Mouse (Mus musculus) kidney, embryonic 15.5 days (tissue): Measurements from ENCODE around the gene Rnf20. TPM values are rescaled to one million over a fixed set of nuclear protein-coding genes. Genes with fewer than 3 reads are reported as not detected.

Experiments used
- ATAC-seq: fragments of 200-750 bp; cut with Nextera tagmentation; replicated peaks from 2 replicates; pipeline ENCODE4 v1.8.0; 2017; ENCODE audit warnings: moderate TSS enrichment; ENCODE audit not compliant: low FRiP score
- H3K27ac ChIP-seq: fragments of 300-500 bp; sonication (generic); 2 replicates; pipeline ENCODE4 v1.5.1; 2015; ENCODE audit warnings: mild to moderate bottlenecking, inconsistent platforms
- H3K27me3 ChIP-seq: fragments of 300-500 bp; sonication (generic); 2 replicates; pipeline ENCODE4 v1.6.1; 2015; ENCODE audit warnings: inconsistent platforms
- H3K36me3 ChIP-seq: fragments of 300-500 bp; sonication (generic); 2 replicates; pipeline ENCODE4 v1.6.1; 2015; ENCODE audit warnings: inconsistent platforms
- H3K4me1 ChIP-seq: fragments of 300-500 bp; sonication (generic); 2 replicates; pipeline ENCODE4 v1.6.1; 2015; ENCODE audit warnings: inconsistent platforms
- H3K4me2 ChIP-seq: fragments of 300-500 bp; sonication (generic); 2 replicates; pipeline ENCODE4 v1.6.1; 2015; ENCODE audit warnings: moderate library complexity, mild to moderate bottlenecking, inconsistent platforms
- H3K4me3 ChIP-seq: fragments of 300-500 bp; sonication (generic); replicated peaks from 2 replicates; pipeline ENCODE4 v1.5.1; 2015; ENCODE audit warnings: mild to moderate bottlenecking, inconsistent platforms
- H3K9ac ChIP-seq: fragments of 300-500 bp; sonication (generic); 2 replicates; pipeline ENCODE4 v1.6.1; 2015; ENCODE audit warnings: mild to moderate bottlenecking, inconsistent platforms
- H3K9me3 ChIP-seq: fragments of 300-500 bp; sonication (generic); replicated peaks from 2 replicates; pipeline ENCODE4 v1.6.1; 2016; ENCODE audit warnings: inconsistent platforms
- WGBS: fragments of 180-500 bp; shearing (Covaris S2); methylation state at CpG from one replicate; pipeline ENCODE4 v1.1.7; 2015; ENCODE audit warnings: mixed read lengths; 5-methylcytosine and 5-hydroxymethylcytosine counted together
- polyA plus RNA-seq: library from polyadenylated mRNA; unstranded; fragments of >200 nt; fragmentation: Nextera tagmentation; extraction: Ambion mirVana; gene quantifications from 2 replicates; pipeline ENCODE4 v1.2.1, GENCODE M21; 2015

The Rnf20 gene
- polyA plus RNA-seq, result 44.2 and 45.1 TPM in 2 replicates

GRCm38 (mm10) chr4:49631319-49632138, at the start of gene Rnf20:
Gene Rnf20 (plus strand): TSS chr4:49632006.
- no peaks in the 10 kb centered on the region for H3K27me3 ChIP-seq

GRCm38 (mm10) chr4:49583965-49584831, 47.6 kb upstream of the Rnf20 start:
- Histone ChIP-seq H3K4me1 (peaks cover 23% of the 10 kb centered on the region), H3K27ac (peak overlapping the region; percentile 67), H3K9me3 (no peaks in the 10 kb centered on the region), H3K4me2 (peak overlapping the region; percentile 21; the same call in 1 of the 2 replicates), H3K9ac (no peak overlapping the region), H3K4me3 (no peak overlapping the region), H3K36me3 (peaks cover 10% of the 10 kb centered on the region; the same call in 1 of the 2 replicates), H3K27me3 (no peaks in the 10 kb centered on the region)
- peak; percentile 57 for ATAC-seq
- WGBS, result 39% methylated on average over 14 of the region's 14 CpGs

More at GRCm38 (mm10) chr4:49631319-49632138, at the start of gene Rnf20:
- ATAC-seq, result peak; percentile 98
- Histone ChIP-seq H3K4me1 (peaks cover 11% of the 10 kb centered on the region; the same call in 1 of the 2 replicates), H3K4me3 (peak within 1 kb of the TSS; percentile 93), H3K9ac (peak within 1 kb of the TSS; percentile 87), H3K4me2 (peak within 1 kb of the TSS; percentile 81), H3K9me3 (no peaks in the 10 kb centered on the region), H3K36me3 (peaks cover 31% of the 10 kb centered on the region), H3K27ac (peak within 1 kb of the TSS; percentile 97)
- 4% methylated on average over 37 of the region's 37 CpGs for WGBS

GRCm38 (mm10) chr4:49585524-49586101, 46.2 kb upstream of the Rnf20 start:
- WGBS, result 77% methylated on average over 7 of the region's 7 CpGs
- no peaks in the 10 kb centered on the region for H3K9me3 ChIP-seq
- no peak for ATAC-seq
- no peak overlapping the region for H3K9ac ChIP-seq
- peaks cover 23% of the 10 kb centered on the region for H3K4me1 ChIP-seq
- H3K4me2 ChIP-seq, result no peak overlapping the region
- H3K36me3 ChIP-seq, result peaks cover 10% of the 10 kb centered on the region; the same call in 1 of the 2 replicates
- H3K27ac ChIP-seq, result no peak overlapping the region
- no peak overlapping the region for H3K4me3 ChIP-seq
- H3K27me3 ChIP-seq, result no peaks in the 10 kb centered on the region

DNA sequence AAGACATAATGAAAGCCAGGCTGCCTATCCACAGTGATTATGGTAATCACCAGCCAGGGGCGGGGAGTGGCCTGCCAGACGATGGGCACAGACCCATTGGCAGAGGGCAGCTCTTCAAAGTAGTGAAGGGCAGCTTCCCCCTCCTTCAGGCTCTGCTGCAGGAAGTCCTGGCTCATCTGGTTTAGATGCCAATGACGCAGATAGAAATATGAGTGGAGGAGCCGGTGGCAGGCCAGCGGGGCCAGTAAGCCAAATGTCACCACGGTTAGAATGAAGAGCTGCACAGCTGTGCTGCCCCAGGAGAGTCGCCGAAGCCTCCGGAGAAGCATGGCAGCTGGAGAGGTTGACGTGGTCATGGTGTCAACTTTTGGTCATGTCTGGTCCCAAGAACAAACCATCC, 45.0 kb upstream of the Rnf20 start:
- Histone ChIP-seq H3K36me3 (peaks cover 10% of the 10 kb centered on the region; the same call in 1 of the 2 replicates), H3K27me3 (no peaks in the 10 kb centered on the region), H3K9ac (no peak overlapping the region), H3K4me2 (no peak overlapping the region), H3K9me3 (no peaks in the 10 kb centered on the region), H3K4me3 (no peak overlapping the region), H3K27ac (no peak overlapping the region), H3K4me1 (peaks cover 23% of the 10 kb centered on the region)
- WGBS, result 80% methylated on average over 10 of the region's 10 CpGs
- no peak for ATAC-seq

GRCm38 (mm10) chr4:49590152-49590551, 41.7 kb upstream of the Rnf20 start:
- no peak for ATAC-seq
- H3K4me3 ChIP-seq, result no peak overlapping the region
- H3K4me1 ChIP-seq, result peaks cover 3% of the 10 kb centered on the region
- H3K9ac ChIP-seq, result no peak overlapping the region
- no peaks in the 10 kb centered on the region for H3K9me3 ChIP-seq
- H3K36me3 ChIP-seq, result peaks cover 10% of the 10 kb centered on the region; the same call in 1 of the 2 replicates
- 79% methylated on average over 2 of the region's 2 CpGs for WGBS
- no peak overlapping the region for H3K27ac ChIP-seq
- H3K27me3 ChIP-seq, result no peaks in the 10 kb centered on the region
- H3K4me2 ChIP-seq, result no peak overlapping the region

GRCm38 (mm10) chr4:49596846-49597182, 35.0 kb upstream of the Rnf20 start:
- H3K4me3 ChIP-seq, result peak overlapping the region; percentile 79
- WGBS, result 2% methylated on average over 20 of the region's 20 CpGs
- H3K27ac ChIP-seq, result peak overlapping the region; percentile 68; the same call in 1 of the 2 replicates
- no peaks in the 10 kb centered on the region for H3K9me3 ChIP-seq
- H3K36me3 ChIP-seq, result no peaks in the 10 kb centered on the region
- peak overlapping the region; percentile 74 for H3K9ac ChIP-seq
- H3K27me3 ChIP-seq, result peaks cover 3% of the 10 kb centered on the region; the same call in 1 of the 2 replicates
- H3K4me2 ChIP-seq, result peak overlapping the region; percentile 94
- H3K4me1 ChIP-seq, result peaks cover 9% of the 10 kb centered on the region; the same call in 1 of the 2 replicates
- peak; percentile 43 for ATAC-seq

DNA sequence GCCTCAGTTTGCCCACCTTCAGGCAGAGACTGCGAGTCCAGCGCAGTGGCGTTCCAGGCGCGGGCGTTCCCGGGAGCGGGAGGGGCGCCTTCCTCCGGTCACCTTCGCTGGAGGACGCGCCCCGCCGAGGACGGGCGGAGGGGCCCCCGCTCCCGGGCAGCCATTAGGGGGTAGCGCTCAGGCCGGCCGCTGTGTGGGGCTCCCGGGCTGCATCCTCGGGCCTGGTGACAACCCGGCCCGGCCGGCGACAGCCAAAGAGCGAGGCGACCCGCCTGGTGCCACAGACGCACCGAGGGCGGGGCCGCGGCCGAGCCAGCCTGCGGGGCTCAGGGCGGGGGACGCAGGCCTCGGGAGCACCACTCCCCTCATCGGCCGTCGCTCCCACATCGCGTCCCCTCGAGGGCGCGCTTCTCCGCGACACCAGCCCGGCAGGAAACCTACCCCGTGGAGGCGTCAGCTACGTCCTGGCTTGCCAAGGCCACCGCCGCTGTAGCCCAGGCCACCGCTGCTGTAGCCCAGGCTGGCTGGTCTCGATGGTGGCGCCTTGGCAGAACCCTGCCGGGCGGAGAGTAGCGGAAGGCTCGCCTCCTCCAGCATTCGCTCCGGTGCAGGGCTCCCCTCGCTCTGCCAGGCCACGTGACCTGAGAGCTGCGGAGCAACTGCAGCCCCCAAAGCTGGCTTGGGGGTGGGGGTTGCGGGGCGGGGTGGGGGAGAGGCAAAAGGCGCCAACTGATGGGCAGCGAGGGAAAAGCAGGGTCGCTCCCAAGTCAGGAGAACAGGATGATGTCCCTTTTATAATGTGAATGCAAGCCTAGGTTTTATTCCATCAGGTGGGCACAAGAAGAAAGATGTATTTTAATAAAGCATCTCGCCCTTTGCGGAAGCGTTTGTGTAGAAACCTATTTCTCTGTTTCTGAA, 34.4 kb upstream of the Rnf20 start, which contains the start of gene Tmem246:
Gene Tmem246 (minus strand): TSS at position 694 of the 918 bp plus-strand sequence.
- WGBS, result under 1% methylated on average over 77 of the region's 77 CpGs

DNA sequence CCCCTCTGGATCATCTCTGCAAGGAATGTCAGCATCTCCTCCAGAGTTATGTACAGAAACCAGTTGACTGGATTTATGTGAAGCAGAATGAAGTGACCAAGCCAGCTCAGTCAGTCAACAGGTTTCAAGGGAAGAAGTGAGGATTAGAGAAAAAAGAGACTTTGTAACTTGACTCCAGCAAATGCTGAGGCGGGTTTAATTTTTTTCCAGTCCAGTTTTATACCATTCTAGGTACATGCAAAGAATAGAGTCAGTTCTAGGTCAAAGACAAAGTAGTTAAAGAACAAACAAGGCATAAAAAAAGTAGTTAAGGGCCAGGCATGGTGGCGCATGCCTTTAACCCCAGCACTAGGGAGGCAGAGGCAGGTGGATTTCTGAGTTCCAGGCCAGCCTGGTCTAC, 28.6 kb upstream of the Rnf20 start:
- H3K27me3 ChIP-seq, result 0 out of 2 replicates have a peak, but pooled peaks cover 4% of the 10 kb centered on the region
- no peaks in the 10 kb centered on the region for H3K36me3 ChIP-seq
- 68% methylated on average over 2 of the region's 2 CpGs for WGBS
- peaks cover under 1% of the 10 kb centered on the region; the same call in 1 of the 2 replicates for H3K4me1 ChIP-seq
- H3K9me3 ChIP-seq, result no peaks in the 10 kb centered on the region
- ATAC-seq, result no peak
- no peak overlapping the region for H3K27ac ChIP-seq
- no peak overlapping the region for H3K4me3 ChIP-seq
- H3K9ac ChIP-seq, result no peak overlapping the region
- no peak overlapping the region for H3K4me2 ChIP-seq

More for the DNA sequence above, 34.4 kb upstream of the Rnf20 start, which contains the start of gene Tmem246:
- peak within 1 kb of the TSS; percentile 68 for H3K27ac ChIP-seq
- H3K9ac ChIP-seq, result peak within 1 kb of the TSS; percentile 74
- H3K27me3 ChIP-seq, result peaks cover 6% of the 10 kb centered on the region; the same call in 1 of the 2 replicates
- peak; percentile 95 for ATAC-seq
- peak within 1 kb of the TSS; percentile 94 for H3K4me2 ChIP-seq
- H3K36me3 ChIP-seq, result no peaks in the 10 kb centered on the region
- peaks cover 9% of the 10 kb centered on the region; the same call in 1 of the 2 replicates for H3K4me1 ChIP-seq
- peak within 1 kb of the TSS; percentile 79 for H3K4me3 ChIP-seq
- H3K9me3 ChIP-seq, result no peaks in the 10 kb centered on the region

- WGBS, result 52% methylated on average over 1 of the region's 1 CpGs
- H3K9me3 ChIP-seq, result no peaks in the 10 kb centered on the region
- no peak overlapping the region for H3K4me3 ChIP-seq
- 0 out of 2 replicates have a peak, but pooled peaks cover 4% of the 10 kb centered on the region for H3K27me3 ChIP-seq
- no peaks in the 10 kb centered on the region for H3K36me3 ChIP-seq
- no peaks in the 10 kb centered on the region for H3K4me1 ChIP-seq
- H3K9ac ChIP-seq, result no peak overlapping the region
- H3K27ac ChIP-seq, result no peak overlapping the region
- no peak for ATAC-seq
- H3K4me2 ChIP-seq, result no peak overlapping the region
Measured at GRCm38 (mm10) chr4:49604016-49604546, 27.7 kb upstream of the Rnf20 start.

- no peaks in the 10 kb centered on the region for H3K4me1 ChIP-seq
- no peaks in the 10 kb centered on the region for H3K36me3 ChIP-seq
- ATAC-seq, result no peak
- no peak overlapping the region for H3K4me3 ChIP-seq
- H3K9ac ChIP-seq, result no peak overlapping the region
- H3K9me3 ChIP-seq, result no peaks in the 10 kb centered on the region
- H3K27ac ChIP-seq, result no peak overlapping the region
- H3K4me2 ChIP-seq, result no peak overlapping the region
- WGBS, result 90% methylated on average over 5 of the region's 5 CpGs
- H3K27me3 ChIP-seq, result 0 out of 2 replicates have a peak, but pooled peaks cover 4% of the 10 kb centered on the region
Measured at GRCm38 (mm10) chr4:49604616-49605015, 27.2 kb upstream of the Rnf20 start.
